Mouse (Mus musculus): ENCODE results near the gene Flt3l. TPM values are rescaled to one million over a fixed set of nuclear protein-coding genes. Genes with fewer than 3 reads are reported as not detected.

The Flt3l gene
- polyA plus RNA-seq, 1 experiment from 2014 or later, result 2.0 TPM

GRCm38 (mm10) chr7:45162551-45162950 is 26.3 kb upstream of the Flt3l start:
- peaks cover 51% of the 10 kb centered on the region for H3K27me3 ChIP-seq
- peak overlapping the region; percentile 38 for H3K9ac ChIP-seq
- H3K36me3 ChIP-seq, result 0 out of 2 replicates have a peak, but pooled peaks cover 12% of the 10 kb centered on the region
- H3K4me1 ChIP-seq (replicated peaks), result peaks cover 16% of the 10 kb centered on the region
- ATAC-seq (ENCODE audit: low FRiP score, low read depth), result no peak
- peak overlapping the region; percentile 74; the same call in 1 of the 2 replicates for H3K27ac ChIP-seq (replicated peaks)
- peak overlapping the region; percentile 87 for H3K4me2 ChIP-seq
- no peaks in the 10 kb centered on the region for H3K9me3 ChIP-seq
- H3K4me3 ChIP-seq, result peak overlapping the region; percentile 43
- 20% methylated on average over 6 of the region's 6 CpGs for WGBS

- ATAC-seq (ENCODE audit: low FRiP score, low read depth), result peak; percentile 93
- Histone ChIP-seq H3K27ac (replicated peaks) (peak overlapping the region; percentile 74), H3K4me3 (peak overlapping the region; percentile 43), H3K27me3 (peaks cover 45% of the 10 kb centered on the region), H3K36me3 (0 out of 2 replicates have a peak, but pooled peaks cover 13% of the 10 kb centered on the region), H3K4me2 (peak overlapping the region; percentile 87), H3K4me1 (replicated peaks) (peaks cover 16% of the 10 kb centered on the region), H3K9ac (peak overlapping the region; percentile 38), H3K9me3 (no peaks in the 10 kb centered on the region)
- WGBS, result 5% methylated on average over 35 of the region's 35 CpGs
Measured at GRCm38 (mm10) chr7:45161612-45162473, 25.6 kb upstream of the Flt3l start.

GRCm38 (mm10) chr7:45160866-45161265 is 24.6 kb upstream of the Flt3l start:
- no peak overlapping the region for H3K9ac ChIP-seq
- H3K27ac ChIP-seq (replicated peaks), result no peak overlapping the region
- WGBS, result 91% methylated on average over 3 of the region's 3 CpGs
- no peak overlapping the region for H3K4me3 ChIP-seq
- H3K27me3 ChIP-seq, result peaks cover 35% of the 10 kb centered on the region
- H3K4me1 ChIP-seq (replicated peaks), result peaks cover 16% of the 10 kb centered on the region
- H3K4me2 ChIP-seq, result no peak overlapping the region
- 0 out of 2 replicates have a peak, but pooled peaks cover 13% of the 10 kb centered on the region for H3K36me3 ChIP-seq
- no peak for ATAC-seq (ENCODE audit: low FRiP score, low read depth)
- no peaks in the 10 kb centered on the region for H3K9me3 ChIP-seq

GRCm38 (mm10) chr7:45160316-45160800 is 24.1 kb upstream of the Flt3l start:
- peaks cover 30% of the 10 kb centered on the region for H3K27me3 ChIP-seq
- H3K9ac ChIP-seq, result no peak overlapping the region
- H3K4me3 ChIP-seq, result no peak overlapping the region
- no peak overlapping the region for H3K27ac ChIP-seq (replicated peaks)
- ATAC-seq (ENCODE audit: low FRiP score, low read depth), result no peak
- peaks cover 20% of the 10 kb centered on the region for H3K4me1 ChIP-seq (replicated peaks)
- WGBS, result 95% methylated on average over 6 of the region's 6 CpGs
- no peaks in the 10 kb centered on the region for H3K9me3 ChIP-seq
- no peak overlapping the region for H3K4me2 ChIP-seq
- 0 out of 2 replicates have a peak, but pooled peaks cover 13% of the 10 kb centered on the region for H3K36me3 ChIP-seq

GRCm38 (mm10) chr7:45158991-45159390 is 22.8 kb upstream of the Flt3l start:
- peaks cover 25% of the 10 kb centered on the region for H3K4me1 ChIP-seq (replicated peaks)
- H3K27ac ChIP-seq (replicated peaks), result no peak overlapping the region
- 0 out of 2 replicates have a peak, but pooled peaks cover 13% of the 10 kb centered on the region for H3K36me3 ChIP-seq
- H3K9me3 ChIP-seq, result no peaks in the 10 kb centered on the region
- WGBS, result 95% methylated on average over 6 of the region's 6 CpGs
- H3K4me3 ChIP-seq, result no peak overlapping the region
- no peak for ATAC-seq (ENCODE audit: low FRiP score, low read depth)
- no peak overlapping the region for H3K9ac ChIP-seq
- no peak overlapping the region for H3K4me2 ChIP-seq
- H3K27me3 ChIP-seq, result peaks cover 17% of the 10 kb centered on the region

- H3K9me3 ChIP-seq, result no peaks in the 10 kb centered on the region
- no peak for ATAC-seq (ENCODE audit: low FRiP score, low read depth)
- WGBS, result 85% methylated on average over 14 of the region's 14 CpGs
- H3K27me3 ChIP-seq, result peaks cover 1% of the 10 kb centered on the region; the same call in 1 of the 2 replicates
- no peak overlapping the region for H3K9ac ChIP-seq
- 0 out of 2 replicates have a peak, but pooled peaks cover 13% of the 10 kb centered on the region for H3K36me3 ChIP-seq
- H3K4me1 ChIP-seq (replicated peaks), result peaks cover 23% of the 10 kb centered on the region
- no peak overlapping the region for H3K4me3 ChIP-seq
- H3K27ac ChIP-seq (replicated peaks), result no peak overlapping the region
- H3K4me2 ChIP-seq, result no peak overlapping the region
Measured at GRCm38 (mm10) chr7:45157459-45157858, 21.2 kb upstream of the Flt3l start.

- H3K9me3 ChIP-seq, result no peaks in the 10 kb centered on the region
- 93% methylated on average over 15 of the region's 15 CpGs for WGBS
- H3K4me3 ChIP-seq, result no peak overlapping the region
- 0 out of 2 replicates have a peak, but pooled peaks cover 13% of the 10 kb centered on the region for H3K36me3 ChIP-seq
- no peak overlapping the region for H3K4me2 ChIP-seq
- no peak overlapping the region for H3K27ac ChIP-seq (replicated peaks)
- peaks cover 18% of the 10 kb centered on the region for H3K4me1 ChIP-seq (replicated peaks)
- no peak overlapping the region for H3K9ac ChIP-seq
- ATAC-seq (ENCODE audit: low FRiP score, low read depth), result no peak
- H3K27me3 ChIP-seq, result no peaks in the 10 kb centered on the region
Measured at GRCm38 (mm10) chr7:45156206-45156605, 20.0 kb upstream of the Flt3l start.

- H3K9me3 ChIP-seq, result no peaks in the 10 kb centered on the region
- no peak overlapping the region for H3K27ac ChIP-seq (replicated peaks)
- H3K36me3 ChIP-seq, result 0 out of 2 replicates have a peak, but pooled peaks cover 11% of the 10 kb centered on the region
- no peaks in the 10 kb centered on the region for H3K27me3 ChIP-seq
- WGBS, result 86% methylated on average over 9 of the region's 9 CpGs
- H3K9ac ChIP-seq, result no peak overlapping the region
- peaks cover 18% of the 10 kb centered on the region for H3K4me1 ChIP-seq (replicated peaks)
- H3K4me2 ChIP-seq, result peak overlapping the region; percentile 83
- ATAC-seq (ENCODE audit: low FRiP score, low read depth), result no peak
- H3K4me3 ChIP-seq, result 0 out of 2 replicates have a peak overlapping the region, but pooled peaks have one; percentile 80
Measured at GRCm38 (mm10) chr7:45155590-45155989, 19.4 kb upstream of the Flt3l start.

GRCm38 (mm10) chr7:45154993-45155514 is 18.8 kb upstream of the Flt3l start:
- WGBS, result 80% methylated on average over 12 of the region's 12 CpGs
- no peak for ATAC-seq (ENCODE audit: low FRiP score, low read depth)

GRCm38 (mm10) chr7:45154096-45154992 is 18.1 kb upstream of the Flt3l start, which contains the start of the genes Pih1d1 and Aldh16a1:
Gene Pih1d1, plus strand, starts transcription at chr7:45154303.
Gene Aldh16a1, minus strand, starts transcription at chr7:45154584.
- peak within 1 kb of the TSS; percentile 83 for H3K4me2 ChIP-seq
- WGBS, result 5% methylated on average over 69 of the region's 69 CpGs
- ATAC-seq (ENCODE audit: low FRiP score, low read depth), result peak; percentile 97

More at GRCm38 (mm10) chr7:45154993-45155514, 18.8 kb upstream of the Flt3l start:
- Histone ChIP-seq H3K27ac (replicated peaks) (peak overlapping the region; percentile 98), H3K4me3 (peak overlapping the region; percentile 80), H3K27me3 (no peaks in the 10 kb centered on the region), H3K36me3 (0 out of 2 replicates have a peak, but pooled peaks cover 9% of the 10 kb centered on the region), H3K4me1 (replicated peaks) (peaks cover 18% of the 10 kb centered on the region), H3K4me2 (peak overlapping the region; percentile 83), H3K9ac (peak overlapping the region; percentile 67; the same call in 1 of the 2 replicates), H3K9me3 (no peaks in the 10 kb centered on the region)

GRCm38 (mm10) chr7:45153586-45153985 is 17.4 kb upstream of the Flt3l start:
- Histone ChIP-seq H3K36me3 (0 out of 2 replicates have a peak, but pooled peaks cover 3% of the 10 kb centered on the region), H3K4me1 (replicated peaks) (peaks cover 18% of the 10 kb centered on the region), H3K9ac (peak overlapping the region; percentile 67), H3K4me3 (peak overlapping the region; percentile 80), H3K9me3 (no peaks in the 10 kb centered on the region), H3K27me3 (no peaks in the 10 kb centered on the region), H3K4me2 (peak overlapping the region; percentile 83), H3K27ac (replicated peaks) (peak overlapping the region; percentile 98)
- WGBS, result 2% methylated on average over 5 of the region's 5 CpGs
- peak; percentile 3; the same call in 1 of the 2 replicates for ATAC-seq (ENCODE audit: low FRiP score, low read depth)

More at GRCm38 (mm10) chr7:45154096-45154992, 18.1 kb upstream of the Flt3l start, which contains the start of the genes Pih1d1 and Aldh16a1:
- Histone ChIP-seq H3K9ac (peak within 1 kb of the TSS; percentile 67), H3K36me3 (0 out of 2 replicates have a peak, but pooled peaks cover 6% of the 10 kb centered on the region), H3K4me1 (replicated peaks) (peaks cover 18% of the 10 kb centered on the region), H3K27ac (replicated peaks) (peak within 1 kb of the TSS; percentile 98), H3K4me3 (peak within 1 kb of the TSS; percentile 80), H3K27me3 (no peaks in the 10 kb centered on the region), H3K9me3 (no peaks in the 10 kb centered on the region)

All from hindbrain, embryonic 15.5 days (tissue).